Comparison of ENCODE assay signal across 9 mouse cellular contexts in the genomic region with DNA sequence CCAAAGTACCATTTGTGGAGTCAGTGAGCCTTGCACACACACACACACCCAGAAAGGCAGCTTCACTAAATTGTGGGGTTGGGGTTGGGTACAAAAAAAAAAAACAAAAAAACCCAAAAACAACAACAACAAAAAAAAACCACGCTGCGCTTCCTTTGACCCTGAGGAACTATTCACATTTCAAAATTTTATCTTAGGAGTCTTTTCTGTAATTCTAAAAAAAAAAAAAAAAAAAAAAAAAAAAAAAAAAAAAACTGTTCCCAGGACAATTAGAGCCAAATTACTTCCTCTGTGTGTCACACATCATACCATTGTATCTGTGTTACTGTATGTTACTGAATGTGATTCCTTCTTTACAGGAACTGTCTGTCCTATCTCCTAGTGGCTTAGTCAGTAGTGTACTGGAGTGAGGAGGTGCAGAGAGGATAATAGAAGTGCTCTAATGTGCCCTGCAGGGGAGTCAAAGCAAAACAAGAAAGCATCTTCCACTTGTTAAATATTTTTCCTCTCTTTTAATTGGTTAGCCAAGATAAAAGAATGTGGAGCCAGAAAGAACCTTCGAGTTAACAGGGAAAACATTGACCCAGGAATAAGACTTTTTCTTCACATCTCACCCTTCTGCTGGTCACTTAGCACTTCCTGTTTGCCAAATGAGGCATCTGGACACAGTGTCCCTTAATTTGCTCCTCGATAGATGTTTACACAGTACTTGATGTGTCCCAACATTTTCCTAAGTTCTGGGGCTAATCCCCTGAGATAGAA. TPM values are rescaled to one million over a fixed set of nuclear protein-coding genes. Genes with fewer than 3 reads are reported as not detected.
A peak's percentile ranks its signal among the peaks of the same experiment; 100 is the strongest.
DNase-seq lines count a peak whose midpoint lies in the region; ATAC-seq lines count a peak whose summit lies in the region.
"Had no signal": no experiment of that assay in that cellular context is flagged by ENCODE, and none has a peak within 500 bp of the region (broad histone marks: within the 10 kb centered on the region; RNA-seq: fewer than 3 reads in every experiment).

No protein-coding gene starts in this region.

- H3K36me3 ChIP-seq in neural tube, embryonic 11.5 days (ENCODE audit: control insufficient read depth, insufficient read depth, low read length), result 0 out of 2 replicates have a peak, but pooled peaks cover 2% of the 10 kb centered on the region
- no peaks in the 10 kb centered on the region for H3K36me3 ChIP-seq in embryonic facial prominence, embryonic 13.5 days
- no peaks in the 10 kb centered on the region for H3K36me3 ChIP-seq in intestine, embryonic 14.5 days (ENCODE audit: control insufficient read depth, insufficient read depth, low read length)
- H3K36me3 ChIP-seq in midbrain, embryonic 16.5 days (ENCODE audit: control insufficient read depth, insufficient read depth, low read length), result no peaks in the 10 kb centered on the region

- ATAC-seq in neural tube, embryonic 11.5 days (ENCODE audit: insufficient read depth, low FRiP score, low TSS enrichment), result no peak
- ATAC-seq in embryonic facial prominence, embryonic 13.5 days (ENCODE audit: insufficient number of reproducible peaks, insufficient read depth, low FRiP score, low TSS enrichment, low read depth), result no peak
- no peak for ATAC-seq in intestine, embryonic 14.5 days (replicated peaks; ENCODE audit: low FRiP score, low TSS enrichment, low read depth)
- no peak for ATAC-seq in midbrain, embryonic 16.5 days

- peak overlapping the region; percentile 76 for H3K4me2 ChIP-seq in neural tube, embryonic 11.5 days (ENCODE audit: low read depth)
- H3K4me2 ChIP-seq in embryonic facial prominence, embryonic 13.5 days, result peak overlapping the region; percentile 71
- H3K4me2 ChIP-seq in intestine, embryonic 14.5 days (ENCODE audit: low read length), result peak overlapping the region; percentile 76
- H3K4me2 ChIP-seq in midbrain, embryonic 16.5 days (ENCODE audit: low read length), result peak overlapping the region; percentile 55

- H3K4me1 ChIP-seq in neural tube, embryonic 11.5 days (ENCODE audit: control insufficient read depth, insufficient read depth, low read length), result peaks cover 14% of the 10 kb centered on the region; the same call in 1 of the 2 replicates
- H3K4me1 ChIP-seq in embryonic facial prominence, embryonic 13.5 days, result peaks cover 19% of the 10 kb centered on the region
- H3K4me1 ChIP-seq in intestine, embryonic 14.5 days (replicated peaks; ENCODE audit: control insufficient read depth, insufficient read depth, low read length), result peaks cover 17% of the 10 kb centered on the region
- peaks cover 26% of the 10 kb centered on the region for H3K4me1 ChIP-seq in midbrain, embryonic 16.5 days (ENCODE audit: control insufficient read depth, insufficient read depth, low read length)

- H3K9me3 ChIP-seq in neural tube, embryonic 11.5 days (ENCODE audit: control insufficient read depth, low read length), result no peaks in the 10 kb centered on the region
- H3K9me3 ChIP-seq in embryonic facial prominence, embryonic 13.5 days, result no peaks in the 10 kb centered on the region
- H3K9me3 ChIP-seq in intestine, embryonic 14.5 days (ENCODE audit: control insufficient read depth, low read length), result no peaks in the 10 kb centered on the region
- no peaks in the 10 kb centered on the region for H3K9me3 ChIP-seq in midbrain, embryonic 16.5 days (replicated peaks; ENCODE audit: control insufficient read depth, low read length, poor library complexity, severe bottlenecking)

- H3K27ac ChIP-seq in neural tube, embryonic 11.5 days (ENCODE audit: low read depth, low read length), result peak overlapping the region; percentile 99; the same call in 1 of the 2 replicates
- peak overlapping the region; percentile 98 for H3K27ac ChIP-seq in embryonic facial prominence, embryonic 13.5 days
- peak overlapping the region; percentile 99 for H3K27ac ChIP-seq in intestine, embryonic 14.5 days (ENCODE audit: low read depth)
- peak overlapping the region; percentile 99 for H3K27ac ChIP-seq in midbrain, embryonic 16.5 days (ENCODE audit: low read length)

- 54% methylated on average over 4 of the region's 4 CpGs for WGBS in neural tube, embryonic 11.5 days
- 22% methylated on average over 4 of the region's 4 CpGs for WGBS in embryonic facial prominence, embryonic 13.5 days
- WGBS in intestine, embryonic 14.5 days, result 20% methylated on average over 4 of the region's 4 CpGs
- 32% methylated on average over 4 of the region's 4 CpGs for WGBS in midbrain, embryonic 16.5 days

- H3K27me3 ChIP-seq in neural tube, embryonic 11.5 days (ENCODE audit: control insufficient read depth, insufficient read depth, low read length), result no peaks in the 10 kb centered on the region
- no peaks in the 10 kb centered on the region for H3K27me3 ChIP-seq in embryonic facial prominence, embryonic 13.5 days
- H3K27me3 ChIP-seq in intestine, embryonic 14.5 days (replicated peaks; ENCODE audit: control insufficient read depth, insufficient read depth, low read length), result no peaks in the 10 kb centered on the region
- H3K27me3 ChIP-seq in midbrain, embryonic 16.5 days (ENCODE audit: control insufficient read depth, insufficient read depth, low read depth, low read length), result no peaks in the 10 kb centered on the region

- DNase-seq in neural tube, embryonic 11.5 days (ENCODE audit: low spot score), result no peak
- no peak for DNase-seq in neural tube, embryonic 10.5 days (ENCODE audit: extremely low spot score, low spot score)
- no peak for DNase-seq in intestine, embryonic 14.5 days (ENCODE audit: low spot score)
- DNase-seq in cerebellum, postnatal 36 days, result no peak
- DNase-seq in urinary bladder, postnatal 10 days (ENCODE audit: low spot score), result no peak
- DNase-seq in adrenal gland, adult 18-20 months (ENCODE audit: low spot score in 2 of 2), result no peak

- H3K4me3 ChIP-seq in neural tube, embryonic 11.5 days (ENCODE audit: low read depth, low read length), result peak overlapping the region; percentile 96
- H3K4me3 ChIP-seq in embryonic facial prominence, embryonic 13.5 days, result peak overlapping the region; percentile 96
- H3K4me3 ChIP-seq in intestine, embryonic 14.5 days (ENCODE audit: low read depth, low read length), result peak overlapping the region; percentile 74
- peak overlapping the region; percentile 99 for H3K4me3 ChIP-seq in midbrain, embryonic 16.5 days (ENCODE audit: low read depth, low read length)

- peak overlapping the region; percentile 99 for H3K9ac ChIP-seq in neural tube, embryonic 11.5 days (ENCODE audit: low read length)
- peak overlapping the region; percentile 98 for H3K9ac ChIP-seq in embryonic facial prominence, embryonic 13.5 days
- peak overlapping the region; percentile 90 for H3K9ac ChIP-seq in intestine, embryonic 14.5 days (ENCODE audit: low read length)
- H3K9ac ChIP-seq in midbrain, embryonic 16.5 days (ENCODE audit: low read depth, low read length), result peak overlapping the region; percentile 96

RNA-seq across cellular contexts. Expression of a gene that starts 1.5 kb away (rescaled TPM):
- polyA plus RNA-seq in neural tube, embryonic 11.5 days (2014; fragmentation: Nextera tagmentation; extraction: Ambion mirVana), result 59.9 and 60.8 TPM in 2 replicates
- polyA plus RNA-seq in embryonic facial prominence, embryonic 13.5 days (2015; fragmentation: Nextera tagmentation; extraction: Ambion mirVana), result 63.6 and 63.7 TPM in 2 replicates
- polyA plus RNA-seq in intestine, embryonic 14.5 days (2014; fragmentation: Nextera tagmentation; extraction: Ambion mirVana), result 56.2 and 59.7 TPM in 2 replicates
- 41.5 and 41.7 TPM in 2 replicates for polyA plus RNA-seq in midbrain, embryonic 16.5 days (2015; fragmentation: Nextera tagmentation; extraction: Ambion mirVana)
- total RNA-seq in adrenal gland, adult 18-20 months (2021), result 100 to 1,000 TPM; 196 to 274 TPM

RNA-seq across cellular contexts. Expression of a gene that starts 8.7 kb away (rescaled TPM):
- not detected in 2 replicates for polyA plus RNA-seq in neural tube, embryonic 11.5 days (2014; fragmentation: Nextera tagmentation; extraction: Ambion mirVana)
- 0.23 and 0.25 TPM in 2 replicates for polyA plus RNA-seq in embryonic facial prominence, embryonic 13.5 days (2015; fragmentation: Nextera tagmentation; extraction: Ambion mirVana)
- polyA plus RNA-seq in intestine, embryonic 14.5 days (2014; fragmentation: Nextera tagmentation; extraction: Ambion mirVana), result not detected in 2 replicates
- not detected in 2 replicates for polyA plus RNA-seq in midbrain, embryonic 16.5 days (2015; fragmentation: Nextera tagmentation; extraction: Ambion mirVana)
- under 1 TPM; 0.27 to 0.99 TPM for total RNA-seq in adrenal gland, adult 18-20 months (2021)
- total RNA-seq: hematopoietic stem cell, adult 5-6 weeks had no signal

RNA-seq across cellular contexts. Expression of a gene that starts 46.6 kb away (rescaled TPM):
- polyA plus RNA-seq in neural tube, embryonic 11.5 days (2014; fragmentation: Nextera tagmentation; extraction: Ambion mirVana), result 7.1 and 7.8 TPM in 2 replicates
- polyA plus RNA-seq in embryonic facial prominence, embryonic 13.5 days (2015; fragmentation: Nextera tagmentation; extraction: Ambion mirVana), result 0.37 and 0.58 TPM in 2 replicates
- polyA plus RNA-seq in intestine, embryonic 14.5 days (2014; fragmentation: Nextera tagmentation; extraction: Ambion mirVana), result 0.42 and 0.61 TPM in 2 replicates
- polyA plus RNA-seq in midbrain, embryonic 16.5 days (2015; fragmentation: Nextera tagmentation; extraction: Ambion mirVana), result 5.1 and 5.8 TPM in 2 replicates
- total RNA-seq in adrenal gland, adult 18-20 months (2021), result under 1 TPM in 1 of 2 experiments, not detected in 1; 0.16 TPM
- total RNA-seq: hematopoietic stem cell, adult 5-6 weeks had no signal
